Mouse (Mus musculus) kidney, embryonic 14.5 days (tissue): ENCODE measurements around the gene Pip4p1. TPM values are rescaled to one million over a fixed set of nuclear protein-coding genes. Genes with fewer than 3 reads are reported as not detected.
"Not testable (repeated sequence)": the region's sequence is repeated elsewhere in the genome, so short reads cannot be mapped to it uniquely, and the experiment has no call there.

Source experiments
- ATAC-seq: fragments of 200-750 bp; cut with Nextera tagmentation; 2 replicates; pipeline ENCODE4 v1.8.0; 2017; ENCODE audit warnings: moderate number of reproducible peaks, mild to moderate bottlenecking, moderate TSS enrichment, moderate library complexity; ENCODE audit not compliant: low FRiP score, low TSS enrichment
- H3K27ac ChIP-seq: fragments of 300-500 bp; sonication (generic); 2 replicates; pipeline ENCODE4 v1.5.1; 2014; ENCODE audit warnings: low read depth, mild to moderate bottlenecking, low read length, moderate library complexity, mixed read lengths
- H3K27me3 ChIP-seq: fragments of 300-500 bp; sonication (generic); 2 replicates; pipeline ENCODE4 v1.6.1; 2014; ENCODE audit warnings: mild to moderate bottlenecking, low read length; ENCODE audit not compliant: control insufficient read depth, insufficient read depth
- H3K36me3 ChIP-seq: fragments of 300-500 bp; sonication (generic); 2 replicates; pipeline ENCODE4 v1.6.1; 2014; ENCODE audit warnings: low read length, mixed read lengths; ENCODE audit not compliant: control insufficient read depth, insufficient read depth
- H3K4me1 ChIP-seq: fragments of 300-500 bp; sonication (generic); 2 replicates; pipeline ENCODE4 v1.6.1; 2014; ENCODE audit warnings: low read length, mixed read lengths; ENCODE audit not compliant: control insufficient read depth, insufficient read depth
- H3K4me2 ChIP-seq: fragments of 300-500 bp; sonication (generic); replicated peaks from 2 replicates; pipeline ENCODE4 v1.6.1; 2014; ENCODE audit warnings: low read depth, mild to moderate bottlenecking, low read length
- H3K4me3 ChIP-seq: fragments of 300-500 bp; sonication (generic); 2 replicates; pipeline ENCODE4 v1.5.1; 2014; ENCODE audit warnings: mild to moderate bottlenecking, low read length
- H3K9ac ChIP-seq: fragments of 300-500 bp; sonication (generic); 2 replicates; pipeline ENCODE4 v1.6.1; 2014; ENCODE audit warnings: low read depth, mild to moderate bottlenecking, low read length, moderate library complexity
- H3K9me3 ChIP-seq: fragments of 300-500 bp; sonication (generic); 2 replicates; pipeline ENCODE4 v1.6.1; 2016; ENCODE audit warnings: low read length; ENCODE audit not compliant: control insufficient read depth
- WGBS: fragments of 180-500 bp; shearing (Covaris S2); extraction: QIAGEN DNeasy Blood & Tissue Kit; methylation state at CpG from one replicate; pipeline ENCODE4 v1.1.7; 2014; 5-methylcytosine and 5-hydroxymethylcytosine counted together
- polyA plus RNA-seq: library from polyadenylated mRNA; unstranded; fragments of >200 nt; fragmentation: Nextera tagmentation; extraction: Ambion mirVana; gene quantifications from 2 replicates; pipeline ENCODE4 v1.2.1, GENCODE M21; 2014

The Pip4p1 gene
- polyA plus RNA-seq, 1 experiment from 2014 or later: 40.1 TPM

DNA sequence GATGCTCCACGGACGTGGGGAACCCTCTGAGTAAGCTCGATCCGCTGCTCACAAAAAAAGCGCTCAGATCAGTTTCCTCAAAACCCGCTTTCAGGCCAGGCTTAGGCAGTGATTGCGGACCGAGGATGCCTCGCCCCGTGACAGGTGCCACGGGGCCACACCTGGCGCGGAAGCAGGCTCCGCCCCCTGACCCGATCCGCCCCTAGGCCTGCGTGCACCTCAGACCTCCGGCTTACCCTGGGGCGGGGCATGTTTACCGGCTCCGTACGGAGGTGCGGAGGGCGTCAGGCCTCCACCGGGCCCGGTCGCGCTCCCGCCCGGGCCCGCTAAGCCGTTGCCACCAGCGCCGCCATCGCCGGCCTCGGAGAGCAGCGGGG lies 291 bp downstream of the Pip4p1 start:
- WGBS: under 1% methylated on average over 34 of the region's 38 CpGs
- H3K36me3 ChIP-seq: peaks cover 36% of the 10 kb centered on the region

DNA sequence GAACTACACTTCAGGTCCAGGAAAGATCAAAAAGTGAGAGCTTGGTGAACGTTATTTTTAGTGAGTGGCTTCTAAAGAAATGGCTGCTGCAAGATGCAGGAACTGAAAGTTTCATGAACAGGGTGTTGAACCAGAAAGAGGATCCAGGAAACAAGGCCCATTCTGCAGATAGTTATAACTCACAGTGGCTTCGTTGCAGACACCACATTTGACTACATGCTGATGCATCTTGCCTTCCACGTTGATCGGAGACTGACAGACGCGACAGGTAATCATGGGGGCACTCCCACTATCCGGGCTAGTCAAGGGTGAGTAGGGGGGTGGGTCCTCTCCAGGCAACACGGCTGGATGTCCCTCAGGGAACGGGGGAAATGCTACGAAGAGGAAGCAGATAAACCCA lies 705 bp downstream of the Pip4p1 start:
- WGBS: 8% methylated on average over 10 of the region's 10 CpGs
- H3K36me3 ChIP-seq: peaks cover 36% of the 10 kb centered on the region
- no peaks in the 10 kb centered on the region for H3K9me3 ChIP-seq
- peak overlapping the region; percentile 97 for H3K9ac ChIP-seq
- peak overlapping the region; percentile 96 for H3K4me3 ChIP-seq
- peaks cover 13% of the 10 kb centered on the region for H3K4me1 ChIP-seq
- peak overlapping the region; percentile 77 for H3K4me2 ChIP-seq
- peak overlapping the region; percentile 82; the same call in 1 of the 2 replicates for H3K27ac ChIP-seq
- no peaks in the 10 kb centered on the region for H3K27me3 ChIP-seq
- no peak for ATAC-seq

More for the DNA sequence above, 291 bp downstream of the Pip4p1 start:
- ATAC-seq: peak; percentile 48
- H3K27me3 ChIP-seq: no peaks in the 10 kb centered on the region
- H3K4me2 ChIP-seq: peak overlapping the region; percentile 77
- peaks cover 13% of the 10 kb centered on the region for H3K4me1 ChIP-seq
- peak overlapping the region; percentile 97 for H3K9ac ChIP-seq
- peak overlapping the region; percentile 82 for H3K27ac ChIP-seq
- peak overlapping the region; percentile 96 for H3K4me3 ChIP-seq
- no peaks in the 10 kb centered on the region for H3K9me3 ChIP-seq

DNA sequence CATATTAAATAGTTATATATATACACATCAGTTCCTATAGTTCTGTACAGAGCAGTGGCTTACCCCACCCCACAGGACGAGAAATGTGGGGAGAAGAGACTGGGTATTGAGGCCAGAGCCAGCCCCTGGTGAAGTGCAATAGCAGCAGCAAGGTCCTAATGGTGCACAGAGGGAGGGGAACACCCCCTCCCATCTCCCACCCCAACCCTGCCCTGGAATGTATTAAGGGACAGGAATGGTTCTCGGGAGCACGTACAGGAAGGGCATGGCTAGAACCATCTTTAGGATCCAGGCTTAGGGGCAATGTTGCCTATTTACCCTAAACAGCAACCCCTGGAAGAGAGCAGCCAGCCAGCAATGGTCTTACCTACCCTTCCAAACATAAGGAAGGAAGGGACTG lies 3.3 kb downstream of the Pip4p1 start:
- Histone ChIP-seq H3K9me3 (no peaks in the 10 kb centered on the region), H3K9ac (no peak overlapping the region)

DNA sequence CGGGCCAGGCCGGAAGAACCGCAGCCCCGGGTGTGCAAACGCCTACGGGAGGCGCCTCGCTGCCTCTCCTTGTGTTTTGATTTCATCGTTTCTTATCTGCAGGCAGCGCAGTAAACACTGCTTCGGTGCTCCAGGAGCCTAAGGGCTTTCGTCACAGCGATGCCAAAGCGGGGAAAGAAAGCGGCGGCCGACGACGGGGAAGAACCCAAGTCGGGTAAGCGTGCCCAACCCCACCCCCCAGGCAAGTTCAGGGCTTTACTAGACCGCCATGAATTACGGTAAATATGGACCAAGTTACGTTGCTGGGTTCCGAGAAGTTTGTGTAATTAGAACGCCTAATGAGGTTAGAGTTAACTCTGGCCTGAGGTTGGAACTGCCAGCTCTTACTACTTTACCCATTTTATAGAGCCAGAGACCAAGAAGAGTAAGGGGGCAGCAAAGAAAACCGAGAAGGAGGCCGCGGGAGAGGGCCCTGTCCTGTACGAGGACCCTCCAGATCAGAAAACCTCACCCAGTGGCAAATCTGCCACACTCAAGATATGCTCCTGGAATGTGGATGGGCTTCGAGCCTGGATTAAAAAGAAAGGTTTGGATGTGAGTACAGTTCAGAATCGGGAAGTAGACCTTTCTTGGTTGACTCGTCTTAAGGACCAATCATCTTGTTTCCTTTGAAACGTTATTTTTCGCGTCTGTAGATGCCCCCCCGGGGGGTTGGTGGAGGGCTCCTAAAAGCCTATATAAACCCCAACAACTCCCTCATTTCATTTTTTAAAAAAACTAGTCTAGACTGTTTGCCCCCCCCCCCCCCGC lies 5.3 kb downstream of the Pip4p1 start:
- ATAC-seq: no peak; the same call in 1 of the 2 replicates
- H3K4me2 ChIP-seq: peak overlapping the region; percentile 59
- H3K9me3 ChIP-seq: no peaks in the 10 kb centered on the region
- peaks cover 36% of the 10 kb centered on the region for H3K36me3 ChIP-seq
- peak overlapping the region; percentile 90 for H3K4me3 ChIP-seq
- peak overlapping the region; percentile 92 for H3K9ac ChIP-seq
- WGBS: 1% methylated on average over 38 of the region's 38 CpGs
- peak overlapping the region; percentile 94 for H3K27ac ChIP-seq
- peaks cover 17% of the 10 kb centered on the region for H3K4me1 ChIP-seq
- H3K27me3 ChIP-seq: no peaks in the 10 kb centered on the region

More for the DNA sequence above, 3.3 kb downstream of the Pip4p1 start:
- ATAC-seq: no peak
- H3K27me3 ChIP-seq: no peaks in the 10 kb centered on the region
- no peak overlapping the region for H3K27ac ChIP-seq
- H3K4me1 ChIP-seq: peaks cover 17% of the 10 kb centered on the region
- 74% methylated on average over 3 of the region's 3 CpGs for WGBS
- H3K4me2 ChIP-seq: no peak overlapping the region
- H3K4me3 ChIP-seq: no peak overlapping the region
- H3K36me3 ChIP-seq: peaks cover 36% of the 10 kb centered on the region

DNA sequence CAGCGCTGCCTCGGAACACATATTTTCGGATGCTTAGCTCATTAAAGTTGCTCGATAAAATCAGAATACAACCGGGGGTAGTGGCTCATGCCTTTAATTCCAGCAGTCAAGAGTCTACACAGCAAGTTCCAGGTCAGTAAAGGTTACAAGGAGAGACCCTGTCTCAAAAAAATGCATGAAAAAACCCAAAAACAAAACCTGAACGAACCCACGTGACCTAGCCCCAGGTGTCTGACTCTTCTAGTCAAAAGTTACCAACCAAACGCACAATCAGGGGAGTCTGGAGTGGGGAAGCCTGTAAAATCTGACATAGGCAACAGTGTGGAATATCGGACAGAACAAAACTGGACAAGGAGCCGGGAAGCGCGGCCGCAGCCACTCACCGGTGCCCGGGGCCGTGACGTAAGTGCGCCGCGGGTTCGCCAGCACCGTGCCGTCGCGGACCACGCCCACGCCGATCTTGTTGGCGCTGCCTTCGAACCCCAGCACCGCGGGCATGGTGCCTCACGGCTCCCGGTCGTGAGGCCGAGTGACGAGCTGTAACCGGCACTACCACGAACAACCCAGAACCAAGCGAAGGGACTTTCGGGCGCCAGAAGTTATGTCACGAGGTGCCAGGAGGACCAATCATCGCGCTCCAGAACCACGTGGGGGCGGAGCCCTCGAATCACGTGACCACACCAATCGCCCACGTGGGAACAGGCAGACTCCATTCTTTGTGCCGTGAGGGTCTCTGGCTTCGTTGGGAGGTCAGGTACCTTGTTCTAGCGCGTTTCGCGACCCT lies 6.2 kb downstream of the Pip4p1 start, which contains the start of the genes Osgep and Apex1:
TSS of gene Osgep (minus strand) at position 613 of the 784 bp plus-strand sequence.
TSS of gene Apex1 (plus strand) at position 688 of the 784 bp plus-strand sequence.
- peak within 1 kb of the TSS; percentile 92 for H3K9ac ChIP-seq
- WGBS: under 1% methylated on average over 57 of the region's 57 CpGs
- ATAC-seq: peak; percentile 96
- no peaks in the 10 kb centered on the region for H3K27me3 ChIP-seq
- H3K36me3 ChIP-seq: peaks cover 39% of the 10 kb centered on the region
- H3K9me3 ChIP-seq: no peaks in the 10 kb centered on the region
- peak within 1 kb of the TSS; percentile 90 for H3K4me3 ChIP-seq
- H3K4me2 ChIP-seq: peak within 1 kb of the TSS; percentile 71
- peaks cover 11% of the 10 kb centered on the region for H3K4me1 ChIP-seq
- H3K27ac ChIP-seq: peak within 1 kb of the TSS; percentile 94

DNA sequence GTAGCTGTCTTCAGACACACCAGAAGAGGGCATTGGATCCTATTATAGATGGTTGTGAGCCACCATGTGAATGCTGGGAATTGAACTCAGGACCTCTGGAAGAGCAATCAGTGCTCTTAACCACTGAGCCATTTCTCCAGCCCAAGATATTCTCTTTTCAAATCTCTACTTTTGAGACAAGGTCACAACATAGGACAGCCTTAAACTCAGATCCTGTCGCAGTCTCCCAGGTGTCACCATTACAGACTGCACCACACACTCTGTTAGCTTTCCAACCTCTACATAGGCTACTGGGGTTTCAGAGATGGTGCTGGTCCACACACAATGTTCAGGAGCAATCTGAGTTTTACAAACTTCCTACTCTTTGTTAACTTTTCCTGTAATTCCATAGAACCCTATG lies 7.2 kb downstream of the Pip4p1 start:
- not testable (repeated sequence) for H3K9me3 ChIP-seq, ATAC-seq, H3K4me1 ChIP-seq, H3K27ac ChIP-seq, H3K27me3 ChIP-seq
- Histone ChIP-seq H3K4me2 (peak overlapping the region; percentile 71), H3K36me3 (peaks cover 36% of the 10 kb centered on the region), H3K4me3 (peak overlapping the region; percentile 90), H3K9ac (peak overlapping the region; percentile 92)
- 74% methylated on average over 1 of the region's 1 CpGs for WGBS

DNA sequence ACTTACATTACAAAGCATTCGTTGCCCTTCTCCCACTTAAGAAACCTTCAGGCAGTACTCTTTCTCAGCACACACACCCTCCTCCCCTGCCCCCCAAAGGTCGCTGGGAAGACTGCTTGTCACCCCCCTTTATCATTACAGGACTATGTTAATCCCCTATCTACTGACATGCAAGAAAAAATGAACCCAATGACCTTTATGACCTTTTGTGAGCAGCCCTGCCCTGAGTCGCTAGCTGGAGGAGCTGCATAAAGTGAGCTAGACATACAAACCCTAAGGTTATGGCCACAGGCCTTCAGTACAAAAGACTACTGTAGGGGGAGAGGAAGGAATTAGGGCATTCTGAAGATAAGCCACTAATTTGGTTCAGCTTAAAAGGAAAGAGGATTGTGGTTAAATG lies 19.3 kb downstream of the Pip4p1 start:
- no peaks in the 10 kb centered on the region for H3K9me3 ChIP-seq
- H3K4me2 ChIP-seq: no peak overlapping the region
- no peak overlapping the region for H3K27ac ChIP-seq
- no peaks in the 10 kb centered on the region for H3K4me1 ChIP-seq
- ATAC-seq: no peak
- peaks cover 35% of the 10 kb centered on the region for H3K36me3 ChIP-seq
- WGBS: 59% methylated on average over 3 of the region's 3 CpGs
- H3K9ac ChIP-seq: no peak overlapping the region
- no peak overlapping the region for H3K4me3 ChIP-seq
- no peaks in the 10 kb centered on the region for H3K27me3 ChIP-seq

DNA sequence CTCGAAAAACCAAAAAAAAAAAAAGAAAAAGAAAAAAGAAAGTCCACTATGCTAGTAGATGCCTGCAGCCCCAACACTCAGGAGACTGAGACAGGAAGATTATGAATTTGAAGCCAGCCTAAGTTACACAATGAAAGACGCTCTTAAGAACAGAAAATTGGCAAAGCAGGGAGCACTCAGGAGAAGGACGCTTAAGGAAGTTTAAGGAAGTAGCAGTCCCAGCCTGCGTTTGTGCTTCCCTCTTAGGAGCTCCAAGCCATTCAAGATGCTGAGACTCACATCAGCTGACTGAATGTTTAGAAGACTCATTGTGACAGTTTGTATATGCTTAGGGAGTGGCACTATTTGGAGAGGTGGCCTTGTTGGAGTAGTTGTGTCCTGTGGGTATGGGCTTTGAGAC lies 22.5 kb downstream of the Pip4p1 start:
- Histone ChIP-seq H3K4me2 (no peak overlapping the region), H3K27ac (no peak overlapping the region), H3K9me3 (no peaks in the 10 kb centered on the region), H3K36me3 (peaks cover 9% of the 10 kb centered on the region; the same call in 1 of the 2 replicates), H3K4me3 (no peak overlapping the region), H3K9ac (no peak overlapping the region), H3K4me1 (no peaks in the 10 kb centered on the region), H3K27me3 (no peaks in the 10 kb centered on the region)
- 81% methylated on average over 4 of the region's 4 CpGs for WGBS
- ATAC-seq: no peak

DNA sequence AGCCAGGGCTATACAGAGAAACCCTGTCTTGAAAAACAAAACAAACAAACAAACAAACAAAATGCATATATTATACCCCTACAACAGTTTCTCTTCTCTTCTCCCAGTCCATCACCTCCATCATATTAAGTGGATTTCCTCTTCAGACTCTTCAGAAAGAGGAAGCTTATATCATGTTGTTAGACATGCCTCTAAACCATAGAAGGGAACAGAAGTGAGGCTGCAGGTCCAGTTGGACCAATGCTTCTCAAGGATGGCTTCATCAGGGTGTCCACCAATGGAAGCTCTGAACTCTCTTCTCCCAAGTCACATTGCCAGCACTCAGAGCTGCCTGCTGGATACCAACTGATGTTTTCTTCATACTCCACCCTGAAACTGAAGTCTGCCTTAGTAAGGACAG lies 25.3 kb downstream of the Pip4p1 start:
- ATAC-seq, H3K9ac ChIP-seq: not testable (repeated sequence)

More for the DNA sequence above, 25.3 kb downstream of the Pip4p1 start:
- H3K9me3 ChIP-seq, H3K27ac ChIP-seq, H3K4me3 ChIP-seq, H3K27me3 ChIP-seq, H3K36me3 ChIP-seq, H3K4me2 ChIP-seq, H3K4me1 ChIP-seq: not testable (repeated sequence)
